Mouse (Mus musculus) large intestine, adult 2 months (tissue): Measurements from ENCODE around the gene Tmem221. TPM values are rescaled to one million over a fixed set of nuclear protein-coding genes. Genes with fewer than 3 reads are reported as not detected.

Experiments used
- DNase-seq: peaks from one replicate; pipeline ENCODE4 v3.0.0-alpha.2; 2012; ENCODE audit warnings: low read depth, low spot score
- WGBS: fragments of 180-500 bp; shearing (Covaris S2); methylation state at CpG from one replicate; pipeline ENCODE4 v1.1.7; 2018; 5-methylcytosine and 5-hydroxymethylcytosine counted together
- polyA plus RNA-seq: library from polyadenylated mRNA; depleted of rRNA; stranded (reverse); fragments of >200 nt; gene quantifications from 2 replicates; pipeline ENCODE4 v1.2.3, GENCODE M21; 2012

Tmem221 gene
- polyA plus RNA-seq, 1 experiment: 1.0 TPM

DNA sequence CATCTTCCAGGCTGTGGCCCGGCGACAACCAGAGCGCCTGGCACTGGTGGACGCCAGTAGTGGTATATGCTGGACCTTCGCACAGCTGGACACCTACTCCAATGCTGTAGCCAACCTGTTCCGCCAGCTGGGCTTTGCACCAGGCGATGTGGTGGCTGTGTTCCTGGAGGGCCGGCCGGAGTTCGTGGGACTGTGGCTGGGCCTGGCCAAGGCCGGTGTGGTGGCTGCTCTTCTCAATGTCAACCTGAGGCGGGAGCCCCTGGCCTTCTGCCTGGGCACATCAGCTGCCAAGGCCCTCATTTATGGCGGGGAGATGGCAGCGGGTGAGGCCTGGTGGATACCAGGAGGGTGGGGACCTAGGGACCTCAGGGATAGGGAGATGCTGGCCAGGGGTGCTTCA is 20.8 kb upstream of the Tmem221 start:
- DNase-seq: no peak
- WGBS: 71% methylated on average over 14 of the region's 14 CpGs

DNA sequence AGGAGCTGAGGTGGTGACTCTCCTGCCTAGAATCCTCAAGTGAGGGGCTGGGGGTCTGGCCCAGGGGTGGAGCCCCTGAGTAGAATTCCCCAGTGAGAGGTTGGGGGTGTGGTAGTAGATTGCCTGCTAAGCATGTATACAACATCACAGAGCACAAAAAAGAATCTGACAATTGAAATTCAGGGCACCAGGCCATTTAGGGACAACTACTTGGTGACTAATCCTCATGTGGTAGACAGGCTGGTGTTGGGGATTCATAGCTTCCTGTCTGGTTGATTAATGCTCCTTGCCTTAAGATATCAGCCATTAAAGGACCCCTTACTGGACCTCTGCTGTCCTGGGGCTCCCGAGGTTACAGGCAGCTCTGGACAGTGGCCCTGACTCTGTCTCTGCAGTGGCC is 20.3 kb upstream of the Tmem221 start:
- DNase-seq: no peak
- WGBS: 81% methylated on average over 1 of the region's 1 CpGs

DNA sequence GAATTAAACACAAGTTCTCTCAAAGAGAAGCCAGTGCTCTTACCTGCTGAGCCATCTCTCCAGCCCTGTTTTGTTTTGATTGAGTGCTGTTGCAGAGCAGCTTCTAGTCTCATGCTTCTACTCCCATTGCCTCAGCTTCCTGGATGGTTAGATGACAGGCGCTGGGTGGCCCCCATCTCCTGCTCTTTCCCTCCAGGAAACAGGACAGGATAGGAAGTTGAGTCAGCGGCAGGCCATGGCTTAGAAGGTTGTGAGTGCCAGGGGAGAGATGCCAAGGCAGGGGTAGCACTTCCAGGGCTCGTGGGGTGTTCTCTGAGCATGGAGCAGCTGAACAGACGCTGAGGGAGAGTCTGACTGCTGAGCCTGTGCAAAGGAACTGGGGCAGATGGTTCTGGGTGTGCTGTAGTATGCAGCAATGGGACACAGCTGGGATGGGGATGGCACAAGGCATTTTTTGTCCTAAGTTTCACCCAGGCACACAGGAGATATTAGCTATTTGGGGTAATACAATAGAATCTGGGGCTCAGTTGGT is 19.3 kb upstream of the Tmem221 start:
- no peak for DNase-seq
- WGBS: 81% methylated on average over 4 of the region's 4 CpGs

DNA sequence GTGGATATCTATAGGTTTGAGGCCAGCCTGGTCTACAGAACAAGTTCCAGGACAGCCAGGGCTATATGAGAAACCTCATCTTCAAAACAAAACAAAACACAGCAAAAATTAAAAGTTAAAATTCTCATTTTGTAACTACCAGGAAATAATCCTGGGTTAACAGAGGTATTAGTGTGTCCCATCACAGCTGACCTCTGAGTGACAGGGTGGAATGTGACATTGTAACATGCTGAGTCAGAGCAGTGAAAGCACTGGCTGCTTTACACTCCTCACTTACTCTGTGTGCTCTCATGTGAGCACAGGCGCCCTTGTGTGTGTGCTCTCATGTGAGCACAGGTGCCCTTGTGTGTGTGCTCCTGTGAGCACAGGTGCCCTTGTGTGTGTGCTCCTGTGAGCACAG is 16.3 kb upstream of the Tmem221 start:
- 38% methylated on average over 1 of the region's 1 CpGs for WGBS
- DNase-seq: no peak

DNA sequence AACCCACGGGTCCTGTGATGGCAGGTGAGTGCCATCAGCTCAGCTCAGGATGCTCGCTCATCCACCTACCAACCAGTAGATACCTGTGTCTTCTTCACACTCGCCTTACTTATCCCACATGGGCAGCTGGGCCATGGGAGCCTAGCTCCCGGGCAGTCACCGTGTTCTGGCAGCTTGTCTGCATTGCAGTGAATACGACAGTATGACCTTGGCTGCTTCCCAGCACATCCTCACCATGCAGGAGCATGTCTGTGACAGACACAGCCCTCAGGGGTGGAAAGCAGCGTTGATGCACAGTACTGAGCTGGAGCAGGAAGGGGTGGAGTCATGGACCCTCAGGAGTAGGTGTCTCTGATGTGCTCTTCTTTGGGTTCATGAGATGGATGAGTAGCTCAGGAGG is 15.8 kb upstream of the Tmem221 start:
- 65% methylated on average over 7 of the region's 7 CpGs for WGBS
- DNase-seq: no peak

DNA sequence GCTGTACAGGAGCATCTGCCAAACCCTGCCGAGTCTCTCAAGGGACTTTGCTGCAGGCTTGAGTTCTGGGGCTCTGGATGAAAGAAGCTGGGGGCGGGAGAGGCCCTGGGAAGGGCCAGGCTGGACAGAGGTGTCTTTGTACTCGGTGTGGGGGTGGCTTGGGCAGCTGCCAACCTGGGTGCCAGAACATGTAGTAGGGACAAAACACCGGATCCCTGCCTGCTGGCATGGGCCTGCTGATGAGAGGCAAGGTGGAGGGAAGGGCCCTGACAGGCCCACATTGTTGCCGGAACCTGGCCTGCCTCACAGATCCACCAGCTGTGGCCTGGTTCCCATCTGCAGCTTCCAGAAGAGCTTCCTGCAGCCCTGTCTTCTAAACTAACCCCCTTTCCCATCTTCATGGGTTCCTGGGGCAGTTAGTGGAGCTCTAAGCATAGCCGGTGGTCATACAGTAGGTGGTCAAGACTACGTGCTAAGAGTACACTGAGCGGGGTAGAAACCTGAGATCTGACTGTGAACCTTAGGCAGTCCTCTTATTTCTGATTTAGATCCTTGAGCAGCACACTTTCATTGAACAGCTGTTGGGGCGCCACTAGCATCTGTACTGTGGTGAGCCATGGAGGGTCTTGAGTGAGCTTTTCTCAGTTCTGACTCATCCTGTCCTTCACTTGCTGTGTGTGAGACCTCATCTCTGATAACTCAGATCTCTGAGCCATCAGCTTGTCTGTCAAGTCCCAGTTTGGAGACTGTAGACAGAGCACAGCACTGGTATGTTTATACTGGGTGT is 14.4 kb upstream of the Tmem221 start:
- 46% methylated on average over 9 of the region's 9 CpGs for WGBS
- no peak for DNase-seq

DNA sequence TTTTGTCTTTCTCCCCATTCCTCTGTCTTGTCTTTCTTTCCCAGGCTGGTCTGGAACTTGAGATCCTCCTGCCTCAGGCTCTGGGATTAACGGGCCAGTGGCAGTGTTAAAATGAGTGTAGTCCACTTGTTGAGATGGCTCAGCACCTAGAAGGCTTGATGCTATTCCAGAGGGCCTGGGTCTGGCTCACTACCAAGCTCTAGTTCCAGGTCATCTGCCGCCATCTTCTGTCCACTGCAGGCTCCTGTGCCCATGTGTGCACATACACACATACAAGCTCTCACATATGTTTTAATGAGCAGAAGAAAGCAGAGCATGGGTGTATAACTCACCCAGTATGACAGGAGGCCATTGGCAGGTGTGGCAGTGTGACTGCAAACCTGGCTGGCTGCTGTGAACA is 13.4 kb upstream of the Tmem221 start:
- WGBS: 64% methylated on average over 2 of the region's 2 CpGs
- no peak for DNase-seq

DNA sequence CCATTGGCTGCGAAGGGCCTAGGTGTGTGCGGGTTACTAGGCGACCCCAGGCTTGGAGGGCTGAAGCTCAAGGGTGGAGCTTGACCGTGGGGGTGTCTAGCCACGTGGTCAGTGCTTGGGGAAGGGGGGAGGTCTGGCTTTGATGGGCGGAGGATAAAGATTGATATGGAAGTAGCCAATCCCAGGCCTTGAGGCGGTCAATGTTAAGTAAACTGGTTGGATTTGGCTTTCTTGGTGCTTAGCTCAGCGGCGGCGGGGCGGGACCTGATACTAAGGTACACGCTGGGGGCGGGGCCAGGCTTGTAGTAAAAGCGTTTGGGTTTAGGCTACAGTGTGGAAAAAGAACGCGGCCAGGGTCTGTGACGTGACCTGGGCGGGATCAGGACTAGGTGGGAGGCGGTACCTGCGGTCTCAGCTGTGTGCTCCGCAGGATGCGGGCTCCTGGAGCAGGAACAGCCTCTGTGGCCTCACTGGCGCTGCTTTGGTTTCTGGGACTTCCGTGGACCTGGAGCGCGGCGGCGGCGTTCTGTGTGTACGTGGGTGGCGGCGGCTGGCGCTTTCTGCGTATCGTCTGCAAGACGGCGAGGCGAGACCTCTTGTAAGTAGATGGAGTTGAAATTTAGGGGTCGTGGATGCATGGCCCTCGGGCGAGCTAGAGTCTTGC is 11.8 kb upstream of the Tmem221 start:
- DNase-seq: peak; percentile 95
- under 1% methylated on average over 41 of the region's 41 CpGs for WGBS

DNA sequence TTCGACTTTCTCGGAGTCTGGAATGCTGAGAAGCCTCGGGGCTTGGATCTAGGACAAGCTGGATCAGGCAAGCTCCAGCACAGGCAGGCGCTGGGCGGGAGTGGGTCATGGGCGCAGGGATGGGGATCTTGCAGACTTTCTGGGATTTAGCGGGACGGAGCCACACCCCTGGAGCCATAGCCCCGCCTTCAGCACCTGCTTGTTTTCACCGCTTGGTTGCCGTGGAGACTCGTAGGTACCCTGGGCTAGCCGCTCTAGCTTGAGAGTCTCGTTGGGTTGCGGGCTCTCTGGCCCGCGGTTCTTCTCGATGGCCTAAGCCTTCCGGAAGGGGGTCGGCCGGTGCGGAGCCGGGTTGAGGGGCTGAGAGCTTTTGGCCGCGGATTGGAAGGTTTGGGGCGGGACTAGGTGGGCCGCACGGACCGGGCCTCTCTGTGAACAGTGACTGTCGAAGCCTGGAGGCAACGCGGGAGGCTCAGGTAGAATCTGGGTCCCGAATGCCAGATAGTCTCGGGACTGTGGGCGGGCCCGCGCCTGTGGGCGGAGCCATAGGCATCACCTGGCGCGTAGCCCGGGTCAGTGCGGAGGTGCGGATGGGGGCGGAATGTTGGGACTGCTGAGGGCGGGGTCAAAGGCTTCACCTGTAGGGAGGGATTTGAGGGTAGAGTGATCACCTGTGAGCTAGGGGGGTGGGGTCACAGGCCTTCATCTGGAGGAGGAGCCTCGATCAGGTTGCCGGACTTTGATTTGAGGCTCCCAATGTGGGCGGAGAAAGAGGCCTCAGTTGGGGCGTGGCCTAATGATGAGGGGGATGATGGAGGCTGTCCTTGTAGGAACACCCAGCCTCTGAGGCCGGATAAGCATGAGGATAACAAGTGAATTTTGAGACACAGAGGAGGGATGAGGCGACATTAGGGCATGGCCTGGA is 11.0 kb upstream of the Tmem221 start:
- peak; percentile 96 for DNase-seq
- WGBS: 2% methylated on average over 51 of the region's 51 CpGs

DNA sequence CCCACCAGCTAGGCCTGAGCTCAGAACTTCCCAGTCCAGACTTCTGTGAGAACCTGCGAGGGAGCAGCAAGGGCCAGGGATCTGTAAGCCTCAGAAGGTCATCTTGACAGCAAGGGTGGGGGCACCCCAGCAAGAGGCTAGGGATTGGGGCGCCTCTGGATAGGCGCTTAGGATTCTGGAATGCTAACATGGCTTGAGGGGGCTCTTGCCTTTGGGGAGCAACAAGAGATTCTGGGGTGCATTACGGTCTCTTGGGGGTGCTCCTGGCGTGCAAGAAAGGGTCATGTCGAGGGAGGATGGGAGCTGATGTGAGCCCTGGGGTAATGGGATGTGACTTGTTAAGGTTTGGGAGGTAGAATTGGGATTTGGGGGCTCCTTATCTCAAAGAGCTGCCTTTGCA is 10.3 kb upstream of the Tmem221 start:
- DNase-seq: no peak
- WGBS: 30% methylated on average over 6 of the region's 6 CpGs

DNA sequence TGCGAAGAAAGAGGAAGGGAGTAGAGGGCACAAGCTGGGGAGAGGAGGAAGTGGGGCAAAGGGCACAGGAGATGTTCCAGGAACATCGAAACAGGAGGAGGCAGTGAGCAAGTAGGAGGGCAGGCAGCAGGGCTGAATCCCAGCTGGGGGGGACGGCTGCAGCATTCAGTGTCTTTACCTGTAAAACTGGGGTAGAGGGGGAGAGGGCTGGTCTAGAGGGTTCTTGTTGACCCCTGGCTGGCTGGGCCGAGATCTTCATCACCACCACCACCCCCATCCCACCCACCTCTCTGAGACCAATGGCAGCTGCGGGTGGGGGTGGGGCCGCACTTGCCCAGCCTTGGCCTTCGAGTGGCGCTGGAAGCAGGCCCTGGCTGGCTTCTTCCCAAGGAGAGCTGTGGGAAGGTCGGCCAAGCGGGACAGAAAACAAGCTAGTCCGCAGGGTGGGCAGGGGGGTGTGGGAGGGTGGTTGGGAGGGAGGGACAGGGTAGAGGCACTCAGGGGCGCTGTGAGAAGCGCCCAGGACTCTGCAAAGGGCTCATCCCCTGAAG is 9.8 kb upstream of the Tmem221 start, which contains the start of gene Slc27a1:
Gene Slc27a1, plus strand, starts transcription at position 496 of the 551 bp plus-strand sequence.
- WGBS: 16% methylated on average over 13 of the region's 13 CpGs
- no peak for DNase-seq

DNA sequence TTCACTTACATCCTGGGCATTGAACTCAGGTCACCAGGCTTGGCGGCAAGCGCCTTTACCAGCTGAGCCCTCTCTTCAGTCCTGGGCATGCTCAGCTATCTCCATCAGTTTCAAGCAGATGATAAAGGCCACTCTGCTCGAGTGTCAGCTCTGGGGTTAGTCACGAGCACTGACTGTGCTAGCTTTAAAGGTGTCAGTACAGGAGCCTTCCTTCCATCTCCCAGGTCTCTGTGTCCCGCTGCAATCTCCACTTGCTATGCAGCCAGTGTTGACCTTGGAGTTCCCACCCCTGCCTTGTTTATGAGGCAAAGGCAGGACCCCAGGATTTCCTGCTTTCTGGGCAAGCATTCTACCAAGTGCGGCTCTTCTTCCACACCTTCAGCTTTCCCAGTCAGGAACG is 8.9 kb upstream of the Tmem221 start:
- no peak for DNase-seq
- 72% methylated on average over 7 of the region's 7 CpGs for WGBS

DNA sequence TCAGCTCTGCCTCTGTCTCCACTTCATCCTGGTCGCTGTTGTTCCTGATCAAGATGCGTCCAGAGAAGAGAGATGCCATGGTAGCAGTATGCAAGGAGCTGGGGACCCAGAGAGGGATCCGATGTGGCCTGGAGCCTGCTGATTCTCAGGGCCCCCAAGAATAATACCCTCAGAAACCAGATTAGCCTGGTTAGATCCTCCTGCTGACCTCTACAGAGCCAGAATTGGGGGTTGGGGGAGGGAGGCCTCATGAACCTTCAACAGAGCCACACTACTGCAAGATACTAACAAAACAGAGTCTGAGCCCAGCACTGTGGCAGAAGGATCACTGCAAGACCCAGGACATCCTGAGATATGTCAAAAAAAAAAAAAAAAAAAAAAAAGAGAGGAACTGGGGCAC is 7.8 kb upstream of the Tmem221 start, which contains the start of gene Nxnl1:
Gene Nxnl1, minus strand, starts transcription at position 101 of the 400 bp plus-strand sequence.
- 85% methylated on average over 3 of the region's 3 CpGs for WGBS
- no peak for DNase-seq

DNA sequence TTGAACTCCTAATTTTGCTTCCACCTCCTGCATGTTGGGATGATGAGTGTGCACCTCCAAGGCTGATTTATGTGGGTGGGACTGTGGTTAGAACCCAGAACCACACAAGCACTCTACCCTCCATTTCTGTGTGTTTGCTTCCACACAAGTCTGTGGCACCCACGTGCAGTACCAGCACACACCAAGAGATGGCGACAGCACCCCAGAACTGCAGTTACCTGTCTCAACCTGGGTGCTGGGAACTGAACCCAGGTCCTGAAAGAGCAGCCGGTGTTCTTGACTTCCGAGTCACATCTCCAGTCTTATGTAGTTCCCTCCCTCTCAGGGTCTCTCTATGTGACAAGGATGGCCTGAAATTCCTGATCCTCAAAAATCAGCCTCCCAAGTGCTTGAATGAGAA is 5.3 kb upstream of the Tmem221 start:
- no peak for DNase-seq
- 89% methylated on average over 4 of the region's 4 CpGs for WGBS

DNA sequence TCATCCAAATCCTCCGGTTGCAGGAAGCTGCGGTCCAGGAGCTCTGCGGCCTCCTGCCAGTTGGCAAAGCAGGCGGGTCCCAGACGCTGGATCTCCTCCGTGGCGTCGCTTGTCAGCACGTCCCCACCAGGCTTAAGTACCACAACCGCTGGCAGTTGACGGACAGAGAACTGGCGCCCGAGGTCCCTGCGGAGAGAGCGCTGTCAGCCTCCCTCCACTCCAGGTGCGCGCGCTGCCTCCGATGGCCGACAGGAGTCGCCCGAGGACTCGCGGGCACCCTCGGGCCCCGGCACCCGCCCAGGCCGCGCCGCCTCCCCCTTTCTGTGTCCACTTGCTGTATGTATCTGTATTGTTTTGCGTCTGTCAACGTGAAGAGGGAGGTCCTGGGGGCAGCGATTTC is 4.1 kb upstream of the Tmem221 start:
- DNase-seq: no peak
- WGBS: 1% methylated on average over 33 of the region's 33 CpGs

DNA sequence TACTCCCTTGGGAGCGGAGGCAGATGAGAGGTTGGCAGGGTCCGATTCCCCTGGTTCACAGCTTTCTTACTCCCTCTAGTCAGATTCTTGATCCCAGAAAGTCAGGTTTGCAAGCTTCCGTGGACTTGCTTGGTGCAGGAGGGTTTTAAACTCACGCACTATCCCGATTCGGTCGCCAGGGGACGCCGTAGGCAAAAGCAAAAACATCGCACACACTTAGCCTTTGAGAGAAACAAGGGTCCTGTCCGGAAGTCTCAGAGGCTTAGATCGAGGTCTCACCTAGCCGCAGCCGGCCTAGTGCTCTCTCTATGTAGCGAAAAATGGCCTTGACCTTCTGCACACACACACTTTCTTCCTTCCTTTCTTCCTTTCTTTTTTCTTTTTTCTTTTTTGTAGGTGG is 2.7 kb upstream of the Tmem221 start:
- 5% methylated on average over 15 of the region's 15 CpGs for WGBS
- DNase-seq: no peak

DNA sequence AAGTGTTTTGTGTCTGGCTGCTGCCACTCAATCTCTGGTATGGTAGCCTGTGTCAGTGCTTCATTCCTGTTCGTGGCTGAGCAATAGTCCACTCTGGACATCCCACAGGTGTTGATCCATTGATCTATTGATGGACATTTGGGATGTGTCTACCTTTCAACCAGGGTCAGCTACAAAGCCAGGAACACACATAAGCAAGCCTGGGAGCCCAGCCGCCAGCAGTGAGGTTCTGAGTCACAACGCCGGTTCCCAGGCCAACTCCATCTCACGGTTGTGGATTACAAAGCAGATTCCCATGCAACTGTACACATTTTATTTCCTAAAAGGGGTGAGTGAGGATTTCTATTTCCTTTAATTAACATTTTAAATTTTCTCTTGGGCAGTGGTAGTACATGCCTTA is 2.1 kb upstream of the Tmem221 start:
- DNase-seq: no peak
- WGBS: 89% methylated on average over 5 of the region's 5 CpGs

DNA sequence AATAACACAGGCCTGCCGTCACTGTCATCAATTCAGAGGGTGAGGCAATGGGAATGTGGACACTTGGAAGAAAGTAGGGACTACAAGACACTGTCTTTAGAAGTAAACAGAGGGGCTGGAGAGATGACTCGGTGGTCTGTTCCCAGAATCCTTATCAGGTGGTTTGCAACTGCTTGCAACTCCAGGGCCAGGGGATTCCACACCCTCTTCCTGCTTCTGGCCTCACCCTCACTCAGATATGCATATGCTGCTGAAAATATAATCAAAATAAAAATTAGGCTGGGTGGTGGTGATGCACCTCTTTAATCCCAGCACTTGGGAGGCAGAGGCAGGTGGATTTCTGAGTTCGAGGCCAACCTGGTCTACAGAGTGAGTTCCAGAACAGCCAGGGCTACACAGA is 1.4 kb upstream of the Tmem221 start:
- 78% methylated on average over 3 of the region's 3 CpGs for WGBS
- DNase-seq: no peak

DNA sequence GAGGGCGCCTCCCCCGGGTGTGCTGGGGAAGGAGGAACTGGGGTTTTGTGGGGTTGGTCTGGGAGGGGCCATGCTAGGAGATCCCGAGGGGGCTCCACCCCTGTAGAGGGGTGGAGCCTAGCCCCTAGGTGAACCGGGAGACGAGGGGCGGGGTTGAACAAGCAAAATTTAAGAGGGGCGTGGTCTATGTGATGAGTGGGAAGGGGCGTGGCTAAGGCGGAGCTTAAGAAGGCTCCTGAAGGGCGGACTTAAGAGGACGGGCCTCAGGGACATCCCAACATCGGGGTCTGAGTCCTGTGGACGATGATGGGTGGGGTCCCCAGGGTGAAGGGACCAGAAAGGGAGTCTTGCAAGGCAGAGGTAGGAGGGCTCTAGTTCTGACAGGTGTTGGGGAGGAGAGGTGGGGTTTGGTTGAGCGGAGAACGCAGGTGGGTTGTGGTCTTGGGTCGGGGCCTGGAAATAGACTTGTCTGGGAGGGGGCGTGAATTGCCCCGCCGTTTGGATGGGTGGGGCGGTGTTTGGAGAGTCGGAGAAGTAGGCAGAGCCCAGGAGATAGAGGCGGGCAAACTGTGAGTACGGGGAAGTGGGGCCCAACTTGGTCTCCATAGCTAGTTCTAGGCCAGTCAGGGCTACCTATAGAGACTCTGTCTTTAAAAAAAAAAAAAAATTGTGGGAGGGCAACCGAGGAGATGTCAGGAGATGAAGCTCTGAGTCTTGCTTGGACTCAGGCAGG is 453 bp upstream of the Tmem221 start:
- DNase-seq: no peak
- WGBS: 5% methylated on average over 24 of the region's 24 CpGs
